Mouse (Mus musculus): ENCODE measurements at regions not wholly inside any gene's neighbourhood (a gene's known extent, or its start where the extent isn't known, plus 50 kb on each side); places are given as distances from the start of the nearest gene placed in this dataset.

DNA sequence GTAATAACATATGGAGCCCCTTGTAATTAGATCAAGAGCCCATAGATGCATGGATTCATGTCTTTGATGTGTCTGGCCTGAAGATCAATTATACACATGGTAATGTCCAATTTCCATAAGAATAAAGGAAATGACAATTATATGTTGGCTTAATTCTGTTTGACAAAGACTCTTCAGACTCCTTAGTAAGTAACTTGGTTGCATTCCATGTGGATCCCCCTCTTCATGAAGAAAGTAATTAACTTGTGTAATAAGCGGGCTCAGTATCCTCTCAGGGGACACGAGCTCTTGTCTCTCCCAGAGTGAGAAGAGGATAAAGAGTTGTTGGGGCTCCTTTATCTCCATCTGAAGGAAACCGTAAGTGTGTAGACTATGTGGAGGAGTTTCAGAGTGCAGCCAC is 284.3 kb downstream of the Efnb2 start:
- Histone ChIP-seq H3K4me1 (ENCODE audit: control insufficient read depth, insufficient read depth, low read length) (no peaks in the 10 kb centered on the region), H3K27me3 (ENCODE audit: control insufficient read depth, insufficient read depth, low read length, poor library complexity, severe bottlenecking) (no peaks in the 10 kb centered on the region), H3K36me3 (ENCODE audit: control insufficient read depth, insufficient read depth, low read length, poor library complexity, severe bottlenecking) (no peaks in the 10 kb centered on the region), H3K27ac (ENCODE audit: insufficient read depth, low read length) (no peak overlapping the region), H3K9ac (ENCODE audit: low read depth, poor library complexity, severe bottlenecking) (no peak overlapping the region), H3K9me3 (replicated peaks; ENCODE audit: control insufficient read depth, insufficient read depth, low read length, poor library complexity, severe bottlenecking) (no peaks in the 10 kb centered on the region), H3K4me3 (ENCODE audit: low read depth, low read length) (no peak overlapping the region)
- no peak for TF ChIP-seq POLR2A (IDR thresholded peaks at IDR 0.05; ENCODE audit: insufficient read depth, low read length)
- TF ChIP-seq EP300 (IDR thresholded peaks at IDR 0.05; ENCODE audit: insufficient read depth, low read depth, low read length) = no peak
- no peak for TF ChIP-seq CTCF (IDR thresholded peaks at IDR 0.05; ENCODE audit: low read depth, low read length)

DNA sequence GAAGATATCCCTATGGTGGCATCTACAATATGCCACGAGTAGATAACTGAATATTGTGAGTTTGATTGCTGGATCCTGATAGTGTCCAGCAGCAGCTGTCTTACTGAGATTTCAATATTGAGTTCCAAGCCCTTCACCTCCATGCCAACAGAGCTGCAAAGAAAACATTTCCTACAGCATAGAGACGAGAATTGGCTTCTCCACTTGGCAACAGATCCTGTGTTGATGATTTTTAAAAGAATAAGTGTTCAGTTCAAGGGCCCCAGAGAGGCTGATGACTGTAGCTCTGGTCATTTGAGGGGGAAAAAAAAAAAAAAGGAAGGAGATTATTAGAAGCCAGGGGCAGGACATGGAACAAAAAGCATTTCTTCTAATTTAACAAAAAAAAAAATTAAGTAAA is 284.7 kb downstream of the Efnb2 start:
- Histone ChIP-seq H3K9me3 (replicated peaks; ENCODE audit: control insufficient read depth, insufficient read depth, low read length, poor library complexity, severe bottlenecking) (no peaks in the 10 kb centered on the region), H3K9ac (ENCODE audit: low read depth, poor library complexity, severe bottlenecking) (no peak overlapping the region), H3K27me3 (ENCODE audit: control insufficient read depth, insufficient read depth, low read length, poor library complexity, severe bottlenecking) (no peaks in the 10 kb centered on the region), H3K4me3 (ENCODE audit: low read depth, low read length) (no peak overlapping the region), H3K36me3 (ENCODE audit: control insufficient read depth, insufficient read depth, low read length, poor library complexity, severe bottlenecking) (no peaks in the 10 kb centered on the region), H3K4me1 (ENCODE audit: control insufficient read depth, insufficient read depth, low read length) (no peaks in the 10 kb centered on the region), H3K27ac (ENCODE audit: insufficient read depth, low read length) (no peak overlapping the region)
- TF ChIP-seq POLR2A (IDR thresholded peaks at IDR 0.05; ENCODE audit: insufficient read depth, low read length) (no peak), EP300 (IDR thresholded peaks at IDR 0.05; ENCODE audit: insufficient read depth, low read depth, low read length) (no peak), CTCF (IDR thresholded peaks at IDR 0.05; ENCODE audit: low read depth, low read length) (no peak)

GRCm38 (mm10) chr8:8367282-8367871 is 293.7 kb downstream of the Efnb2 start:
- Histone ChIP-seq H3K4me3 (ENCODE audit: low read depth, low read length) (no peak overlapping the region), H3K9me3 (replicated peaks; ENCODE audit: control insufficient read depth, insufficient read depth, low read length, poor library complexity, severe bottlenecking) (no peaks in the 10 kb centered on the region; the same call in 1 of the 2 replicates), H3K36me3 (ENCODE audit: control insufficient read depth, insufficient read depth, low read length, poor library complexity, severe bottlenecking) (no peaks in the 10 kb centered on the region), H3K9ac (ENCODE audit: low read depth, poor library complexity, severe bottlenecking) (no peak overlapping the region), H3K27ac (ENCODE audit: insufficient read depth, low read length) (no peak overlapping the region), H3K27me3 (ENCODE audit: control insufficient read depth, insufficient read depth, low read length, poor library complexity, severe bottlenecking) (no peaks in the 10 kb centered on the region), H3K4me1 (ENCODE audit: control insufficient read depth, insufficient read depth, low read length) (no peaks in the 10 kb centered on the region)
- no peak for TF ChIP-seq EP300 (IDR thresholded peaks at IDR 0.05; ENCODE audit: insufficient read depth, low read depth, low read length)
- no peak for TF ChIP-seq POLR2A (IDR thresholded peaks at IDR 0.05; ENCODE audit: insufficient read depth, low read length)
- TF ChIP-seq CTCF (IDR thresholded peaks at IDR 0.05; ENCODE audit: low read depth, low read length) = no peak

DNA sequence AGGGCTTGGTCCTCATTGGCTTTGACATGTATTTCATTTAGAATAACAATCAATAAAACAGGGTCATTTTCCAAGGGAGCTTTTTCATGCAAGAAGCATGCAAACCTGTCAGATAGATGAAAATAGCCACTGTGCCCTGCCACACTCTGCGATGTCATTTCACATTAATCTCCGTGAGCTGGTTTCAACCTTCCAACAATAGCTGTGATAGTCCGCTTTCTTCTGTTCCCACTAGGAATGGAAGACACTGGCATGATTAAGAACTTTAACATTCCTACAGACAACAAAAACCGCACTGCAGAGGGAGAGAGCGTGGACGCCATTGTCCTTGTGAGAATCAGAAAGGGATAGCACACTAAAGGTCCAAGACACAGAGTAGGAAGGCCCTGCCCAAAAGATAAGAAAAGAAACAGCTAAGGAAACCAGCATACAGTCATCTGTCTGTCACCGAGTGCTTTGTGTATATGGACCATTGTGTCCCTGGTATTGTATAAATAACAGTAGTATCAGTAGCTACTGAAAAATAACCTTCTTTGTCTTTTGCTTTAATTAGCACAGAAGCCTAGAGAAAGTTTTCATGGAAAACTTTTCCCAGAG is 299.0 kb downstream of the Efnb2 start:
- Histone ChIP-seq H3K9ac (ENCODE audit: low read depth, poor library complexity, severe bottlenecking) (no peak overlapping the region), H3K36me3 (ENCODE audit: control insufficient read depth, insufficient read depth, low read length, poor library complexity, severe bottlenecking) (no peaks in the 10 kb centered on the region), H3K4me3 (ENCODE audit: low read depth, low read length) (no peak overlapping the region), H3K4me1 (ENCODE audit: control insufficient read depth, insufficient read depth, low read length) (no peaks in the 10 kb centered on the region), H3K27ac (ENCODE audit: insufficient read depth, low read length) (no peak overlapping the region), H3K27me3 (ENCODE audit: control insufficient read depth, insufficient read depth, low read length, poor library complexity, severe bottlenecking) (no peaks in the 10 kb centered on the region), H3K9me3 (replicated peaks; ENCODE audit: control insufficient read depth, insufficient read depth, low read length, poor library complexity, severe bottlenecking) (no peaks in the 10 kb centered on the region)
- TF ChIP-seq POLR2A (IDR thresholded peaks at IDR 0.05; ENCODE audit: insufficient read depth, low read length) (no peak), EP300 (IDR thresholded peaks at IDR 0.05; ENCODE audit: insufficient read depth, low read depth, low read length) (no peak), CTCF (IDR thresholded peaks at IDR 0.05; ENCODE audit: low read depth, low read length) (no peak)

DNA sequence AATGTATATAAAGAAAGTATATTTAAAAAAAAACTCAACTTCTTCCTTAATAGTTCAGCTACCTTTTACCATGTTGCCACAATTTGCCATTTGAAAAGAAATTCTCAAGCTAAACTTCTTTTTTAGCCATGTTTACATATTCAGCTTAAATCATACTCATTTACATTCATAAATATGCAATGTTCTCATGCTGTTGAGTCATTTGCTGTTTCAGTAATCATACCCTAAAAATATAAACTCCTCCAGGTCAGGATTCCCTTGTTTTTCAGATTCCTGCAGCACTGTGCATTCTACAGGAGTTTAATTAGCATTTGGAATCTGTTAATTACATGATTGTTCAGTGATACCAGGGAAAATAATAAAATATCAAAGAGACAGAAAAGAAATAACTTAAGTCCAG is 300.5 kb downstream of the Efnb2 start:
- Histone ChIP-seq H3K4me3 (ENCODE audit: low read depth, low read length) (no peak overlapping the region), H3K4me1 (ENCODE audit: control insufficient read depth, insufficient read depth, low read length) (no peaks in the 10 kb centered on the region), H3K27me3 (ENCODE audit: control insufficient read depth, insufficient read depth, low read length, poor library complexity, severe bottlenecking) (no peaks in the 10 kb centered on the region), H3K27ac (ENCODE audit: insufficient read depth, low read length) (no peak overlapping the region), H3K36me3 (ENCODE audit: control insufficient read depth, insufficient read depth, low read length, poor library complexity, severe bottlenecking) (no peaks in the 10 kb centered on the region), H3K9ac (ENCODE audit: low read depth, poor library complexity, severe bottlenecking) (no peak overlapping the region), H3K9me3 (replicated peaks; ENCODE audit: control insufficient read depth, insufficient read depth, low read length, poor library complexity, severe bottlenecking) (no peaks in the 10 kb centered on the region)
- no peak for TF ChIP-seq POLR2A (IDR thresholded peaks at IDR 0.05; ENCODE audit: insufficient read depth, low read length)
- TF ChIP-seq CTCF (IDR thresholded peaks at IDR 0.05; ENCODE audit: low read depth, low read length) = no peak
- TF ChIP-seq EP300 (IDR thresholded peaks at IDR 0.05; ENCODE audit: insufficient read depth, low read depth, low read length) = no peak

GRCm38 (mm10) chr8:8354977-8355376 is 306.1 kb downstream of the Efnb2 start:
- TF ChIP-seq CTCF (IDR thresholded peaks at IDR 0.05; ENCODE audit: low read depth, low read length) (no peak), EP300 (IDR thresholded peaks at IDR 0.05; ENCODE audit: insufficient read depth, low read depth, low read length) (no peak), POLR2A (IDR thresholded peaks at IDR 0.05; ENCODE audit: insufficient read depth, low read length) (no peak)
- Histone ChIP-seq H3K27me3 (ENCODE audit: control insufficient read depth, insufficient read depth, low read length, poor library complexity, severe bottlenecking) (no peaks in the 10 kb centered on the region), H3K9me3 (replicated peaks; ENCODE audit: control insufficient read depth, insufficient read depth, low read length, poor library complexity, severe bottlenecking) (no peaks in the 10 kb centered on the region), H3K4me3 (ENCODE audit: low read depth, low read length) (no peak overlapping the region), H3K27ac (ENCODE audit: insufficient read depth, low read length) (no peak overlapping the region), H3K36me3 (ENCODE audit: control insufficient read depth, insufficient read depth, low read length, poor library complexity, severe bottlenecking) (no peaks in the 10 kb centered on the region), H3K4me1 (ENCODE audit: control insufficient read depth, insufficient read depth, low read length) (no peaks in the 10 kb centered on the region), H3K9ac (ENCODE audit: low read depth, poor library complexity, severe bottlenecking) (no peak overlapping the region)
